22 mouse cellular contexts compared by ENCODE assay signal in the genomic region with DNA sequence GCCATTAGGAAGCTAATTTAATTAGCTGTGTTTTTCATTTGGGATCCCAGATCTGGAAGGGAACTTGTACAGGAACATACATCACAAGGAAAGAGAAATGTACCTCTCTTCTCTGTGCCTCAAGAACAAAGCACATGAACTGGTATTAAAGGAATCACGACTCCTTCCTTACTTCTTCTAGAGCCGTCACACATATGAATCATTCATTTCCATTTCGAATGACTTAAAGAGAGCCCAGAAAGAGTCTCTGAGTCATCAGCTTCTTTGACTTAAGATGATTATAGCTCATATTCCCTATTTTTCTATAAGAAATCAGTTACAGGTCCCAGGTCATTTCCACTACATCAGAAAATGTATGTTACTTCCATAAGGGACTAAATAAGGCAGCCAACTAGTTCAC.
DNase-seq lines count a peak whose midpoint lies in the region; TF ChIP-seq lines count a peak whose summit lies in the region.
"Had no signal": no experiment of that assay in that cellular context is flagged by ENCODE, and none has a peak within 500 bp of the region (broad histone marks: within the 10 kb centered on the region; RNA-seq: fewer than 3 reads in every experiment).

No protein-coding gene starts in this region.

- H3K27ac ChIP-seq in left cerebral cortex, adult 2 months: peak overlapping the region; percentile 62
- no peak overlapping the region for H3K27ac ChIP-seq in heart, embryonic 10.5 days
- H3K27ac ChIP-seq: embryonic facial prominence, embryonic 10.5 days; embryonic facial prominence, embryonic 12.5 days; forebrain, embryonic 13.5 days; forebrain, embryonic 15.5 days had no signal

- no peak for TF ChIP-seq CTCF in left cerebral cortex, adult 2 months (IDR thresholded peaks at IDR 0.05)

- H3K36me3 ChIP-seq in heart, embryonic 10.5 days: no peaks in the 10 kb centered on the region
- H3K36me3 ChIP-seq: embryonic facial prominence, embryonic 10.5 days; embryonic facial prominence, embryonic 12.5 days; forebrain, embryonic 15.5 days had no signal

- H3K4me1 ChIP-seq in heart, embryonic 10.5 days: no peaks in the 10 kb centered on the region
- H3K4me1 ChIP-seq: embryonic facial prominence, embryonic 12.5 days; forebrain, embryonic 13.5 days; forebrain, embryonic 15.5 days had no signal

- no peaks in the 10 kb centered on the region for H3K27me3 ChIP-seq in heart, embryonic 10.5 days (ENCODE audit: insufficient read depth, poor library complexity, severe bottlenecking)
- H3K27me3 ChIP-seq: embryonic facial prominence, embryonic 12.5 days; forebrain, embryonic 13.5 days; forebrain, embryonic 15.5 days had no signal

- no peaks in the 10 kb centered on the region for H3K9me3 ChIP-seq in heart, embryonic 10.5 days
- H3K9me3 ChIP-seq: embryonic facial prominence, embryonic 10.5 days; embryonic facial prominence, embryonic 12.5 days; forebrain, embryonic 13.5 days; forebrain, embryonic 15.5 days had no signal

- no peak overlapping the region for H3K4me3 ChIP-seq in left cerebral cortex, adult 2 months
- no peak overlapping the region for H3K4me3 ChIP-seq in heart, embryonic 10.5 days
- H3K4me3 ChIP-seq: embryonic facial prominence, embryonic 10.5 days; embryonic facial prominence, embryonic 12.5 days; forebrain, embryonic 13.5 days; forebrain, embryonic 15.5 days had no signal

- 78% methylated on average over 3 of the region's 3 CpGs for WGBS in heart, embryonic 10.5 days

- intact Hi-C loops in left cerebral cortex, adult 2 months (cut with DNase I): no loop called here
- intact Hi-C loops in left cerebral cortex, postnatal 4 days (cut with DNase I): no loop called here

- no peak for DNase-seq in left cerebral cortex, adult 2 months (ENCODE audit: extremely low spot score in 1 of 2, low spot score in 2 of 2)
- DNase-seq in left cerebral cortex, postnatal 4 days: no peak
- DNase-seq in 3T3-L1 (ENCODE audit: low read depth, low spot score) (peak; percentile 33), 416B (ENCODE audit: low read depth) (peak; percentile 39)
- peak; percentile 67 for DNase-seq in brain, adult 2 months (ENCODE audit: low read depth, low spot score)
- no peak for DNase-seq in spleen, postnatal 36 days (ENCODE audit: low spot score in 2 of 2)
- DNase-seq in urinary bladder, postnatal 25 days (ENCODE audit: low spot score): no peak
- DNase-seq in heart, embryonic 10.5 days (ENCODE audit: low spot score): no peak
- DNase-seq: adrenal gland, adult 8-10 months; adrenal gland, postnatal 14 days; adrenal gland, postnatal 36 days; cerebellum, adult 11 months; cerebellum, adult 18-20 months; cerebellum, adult 8-10 months; cerebellum, adult 9-11 months; cerebellum, postnatal 14 days; cerebellum, postnatal 36 days; forebrain, postnatal 0 days had no signal

Comparison
In these comparisons a context has a peak if more than half of its experiments do, and no peak if none do; other contexts are left out.
1. DNase-seq: peak in 3T3-L1 (single experiment), 416B (single experiment) and brain, adult 2 months (single experiment); none in left cerebral cortex, adult 2 months (0 of 2), left cerebral cortex, postnatal 4 days (single experiment), spleen, postnatal 36 days (0 of 2), urinary bladder, postnatal 25 days (single experiment) and heart, embryonic 10.5 days (single experiment).